ENCODE assay signal across 24 mouse cellular contexts in genomic region chr17:49795241-49795640, GRCm38 (mm10).
DNase-seq lines count a peak whose midpoint lies in the region; ATAC-seq and TF ChIP-seq lines count a peak whose summit lies in the region.
"Had no signal": no experiment of that assay in that cellular context is flagged by ENCODE, and none has a peak within 500 bp of the region (broad histone marks: within the 10 kb centered on the region; RNA-seq: fewer than 3 reads in every experiment).

No protein-coding gene starts in this region.

- no peaks in the 10 kb centered on the region for H3K36me3 ChIP-seq in forebrain, embryonic 10.5 days (replicated peaks)
- H3K36me3 ChIP-seq in forebrain, embryonic 12.5 days (replicated peaks) = no peaks in the 10 kb centered on the region
- no peaks in the 10 kb centered on the region for H3K36me3 ChIP-seq in liver, embryonic 11.5 days (ENCODE audit: control insufficient read depth, insufficient read depth, low read length)
- no peaks in the 10 kb centered on the region for H3K36me3 ChIP-seq in liver, embryonic 12.5 days
- no peaks in the 10 kb centered on the region for H3K36me3 ChIP-seq in testis, adult 2 months (ENCODE audit: control insufficient read depth, insufficient read depth, low read length)
- no peaks in the 10 kb centered on the region for H3K36me3 ChIP-seq in stomach, postnatal 0 days (ENCODE audit: control insufficient read depth, insufficient read depth, low read length)
- H3K36me3 ChIP-seq: embryonic facial prominence, embryonic 12.5 days; embryonic facial prominence, embryonic 15.5 days; heart, embryonic 13.5 days; hindbrain, embryonic 12.5 days; hindbrain, embryonic 15.5 days had no signal

- no peaks in the 10 kb centered on the region for H3K4me1 ChIP-seq in forebrain, embryonic 10.5 days
- H3K4me1 ChIP-seq in forebrain, embryonic 12.5 days = no peaks in the 10 kb centered on the region
- H3K4me1 ChIP-seq in liver, embryonic 11.5 days (replicated peaks; ENCODE audit: control insufficient read depth, insufficient read depth, low read length) = no peaks in the 10 kb centered on the region
- H3K4me1 ChIP-seq in liver, embryonic 12.5 days = no peaks in the 10 kb centered on the region
- no peaks in the 10 kb centered on the region for H3K4me1 ChIP-seq in testis, adult 2 months (ENCODE audit: control insufficient read depth, insufficient read depth, low read length)
- H3K4me1 ChIP-seq in stomach, postnatal 0 days (replicated peaks; ENCODE audit: control insufficient read depth, insufficient read depth) = no peaks in the 10 kb centered on the region
- H3K4me1 ChIP-seq: embryonic facial prominence, embryonic 15.5 days; forebrain, embryonic 13.5 days; heart, embryonic 13.5 days; hindbrain, embryonic 12.5 days; hindbrain, embryonic 15.5 days had no signal

- no peak overlapping the region for H3K27ac ChIP-seq in forebrain, embryonic 10.5 days
- no peak overlapping the region for H3K27ac ChIP-seq in forebrain, embryonic 12.5 days
- no peak overlapping the region for H3K27ac ChIP-seq in liver, embryonic 11.5 days (ENCODE audit: low read depth, low read length)
- no peak overlapping the region for H3K27ac ChIP-seq in liver, embryonic 12.5 days
- no peak overlapping the region for H3K27ac ChIP-seq in testis, adult 2 months (ENCODE audit: control insufficient read depth, insufficient read depth, low read depth, low read length)
- no peak overlapping the region for H3K27ac ChIP-seq in stomach, postnatal 0 days (replicated peaks)
- H3K27ac ChIP-seq: embryonic facial prominence, embryonic 12.5 days; embryonic facial prominence, embryonic 15.5 days; forebrain, embryonic 13.5 days; heart, embryonic 13.5 days; hindbrain, embryonic 12.5 days; hindbrain, embryonic 15.5 days had no signal

- no peak overlapping the region for H3K9ac ChIP-seq in forebrain, embryonic 12.5 days
- H3K9ac ChIP-seq in liver, embryonic 11.5 days (ENCODE audit: low read depth, low read length) = no peak overlapping the region
- no peak overlapping the region for H3K9ac ChIP-seq in liver, embryonic 12.5 days
- no peak overlapping the region for H3K9ac ChIP-seq in stomach, postnatal 0 days (ENCODE audit: low read length)
- H3K9ac ChIP-seq: embryonic facial prominence, embryonic 12.5 days; embryonic facial prominence, embryonic 15.5 days; forebrain, embryonic 13.5 days; heart, embryonic 13.5 days; hindbrain, embryonic 12.5 days; hindbrain, embryonic 15.5 days had no signal

- no peak for TF ChIP-seq CTCF in testis, adult 2 months (IDR thresholded peaks at IDR 0.05; ENCODE audit: control insufficient read depth, insufficient read depth, insufficient replicate concordance, low read depth, low read length)
- no peak for TF ChIP-seq CTCF in stomach, postnatal 0 days (IDR thresholded peaks at IDR 0.05; ENCODE audit: low read depth)

- no peaks in the 10 kb centered on the region for H3K27me3 ChIP-seq in forebrain, embryonic 10.5 days (ENCODE audit: poor library complexity, severe bottlenecking)
- H3K27me3 ChIP-seq in forebrain, embryonic 12.5 days = no peaks in the 10 kb centered on the region
- no peaks in the 10 kb centered on the region for H3K27me3 ChIP-seq in liver, embryonic 11.5 days (replicated peaks; ENCODE audit: control insufficient read depth, insufficient read depth, low read length)
- no peaks in the 10 kb centered on the region for H3K27me3 ChIP-seq in liver, embryonic 12.5 days (replicated peaks)
- H3K27me3 ChIP-seq in testis, adult 2 months (ENCODE audit: control insufficient read depth, insufficient read depth, low read length) = no peaks in the 10 kb centered on the region
- no peaks in the 10 kb centered on the region for H3K27me3 ChIP-seq in stomach, postnatal 0 days (ENCODE audit: control insufficient read depth, insufficient read depth, low read length)
- H3K27me3 ChIP-seq: embryonic facial prominence, embryonic 12.5 days; embryonic facial prominence, embryonic 15.5 days; forebrain, embryonic 13.5 days; heart, embryonic 13.5 days; hindbrain, embryonic 12.5 days; hindbrain, embryonic 15.5 days had no signal

- peak; percentile 11 for DNase-seq in forebrain, embryonic 10.5 days (ENCODE audit: extremely low spot score, low spot score)
- DNase-seq in liver, embryonic 11.5 days (ENCODE audit: low spot score) = peak; percentile 19
- DNase-seq in testis, postnatal 14 days (ENCODE audit: low spot score) = no peak
- peak; percentile 3 for DNase-seq in stomach, postnatal 0 days (ENCODE audit: low spot score)
- DNase-seq in ovary, postnatal 14 days (ENCODE audit: low spot score) = no peak
- DNase-seq: adrenal gland, adult 8-10 months; adrenal gland, postnatal 25 days; cerebellum, adult 11-12 months; cerebellum, adult 8-10 months; cerebellum, postnatal 25 days; gastrocnemius, postnatal 10 days; gastrocnemius, postnatal 36 days; heart, postnatal 14 days had no signal

- no peak overlapping the region for H3K4me3 ChIP-seq in forebrain, embryonic 10.5 days
- no peak overlapping the region for H3K4me3 ChIP-seq in forebrain, embryonic 12.5 days (replicated peaks)
- H3K4me3 ChIP-seq in liver, embryonic 11.5 days (ENCODE audit: low read depth, low read length) = no peak overlapping the region
- H3K4me3 ChIP-seq in liver, embryonic 12.5 days = no peak overlapping the region
- H3K4me3 ChIP-seq in testis, adult 2 months (ENCODE audit: control insufficient read depth, low read depth, low read length) = peak overlapping the region; percentile 57
- no peak overlapping the region for H3K4me3 ChIP-seq in stomach, postnatal 0 days (ENCODE audit: low read depth, low read length)
- H3K4me3 ChIP-seq: embryonic facial prominence, embryonic 12.5 days; embryonic facial prominence, embryonic 15.5 days; forebrain, embryonic 13.5 days; heart, embryonic 13.5 days; hindbrain, embryonic 12.5 days; hindbrain, embryonic 15.5 days had no signal

- TF ChIP-seq EP300 in stomach, postnatal 0 days (optimal IDR thresholded peaks at IDR 0.05) = no peak

- TF ChIP-seq POLR2A in testis, adult 2 months (IDR thresholded peaks at IDR 0.05; ENCODE audit: control insufficient read depth, low read depth, low read length) = no peak

- ATAC-seq in forebrain, embryonic 12.5 days (ENCODE audit: low FRiP score) = no peak
- ATAC-seq in liver, embryonic 11.5 days (replicated peaks; ENCODE audit: low FRiP score) = no peak
- ATAC-seq in liver, embryonic 12.5 days = no peak
- ATAC-seq in stomach, postnatal 0 days (ENCODE audit: low FRiP score, low TSS enrichment) = no peak
- ATAC-seq: activated CD4-positive, CD25-positive, alpha-beta regulatory T cell, adult 4 months; forebrain, embryonic 13.5 days; forebrain, embryonic 16.5 days had no signal

- H3K4me2 ChIP-seq in forebrain, embryonic 12.5 days = no peak overlapping the region
- H3K4me2 ChIP-seq in liver, embryonic 11.5 days = no peak overlapping the region
- no peak overlapping the region for H3K4me2 ChIP-seq in liver, embryonic 12.5 days
- H3K4me2 ChIP-seq in stomach, postnatal 0 days (replicated peaks; ENCODE audit: low read depth) = no peak overlapping the region
- H3K4me2 ChIP-seq: embryonic facial prominence, embryonic 12.5 days; embryonic facial prominence, embryonic 15.5 days; forebrain, embryonic 13.5 days; heart, embryonic 13.5 days; hindbrain, embryonic 12.5 days; hindbrain, embryonic 15.5 days had no signal

- no peaks in the 10 kb centered on the region for H3K9me3 ChIP-seq in forebrain, embryonic 10.5 days
- 0 out of 2 replicates have a peak, but pooled peaks cover 4% of the 10 kb centered on the region for H3K9me3 ChIP-seq in forebrain, embryonic 12.5 days
- H3K9me3 ChIP-seq in liver, embryonic 11.5 days (ENCODE audit: control insufficient read depth, low read length) = no peaks in the 10 kb centered on the region
- no peaks in the 10 kb centered on the region for H3K9me3 ChIP-seq in liver, embryonic 12.5 days (replicated peaks)
- no peaks in the 10 kb centered on the region for H3K9me3 ChIP-seq in stomach, postnatal 0 days (ENCODE audit: control insufficient read depth, low read length)
- H3K9me3 ChIP-seq: embryonic facial prominence, embryonic 12.5 days; embryonic facial prominence, embryonic 15.5 days; forebrain, embryonic 13.5 days; heart, embryonic 13.5 days; hindbrain, embryonic 12.5 days; hindbrain, embryonic 15.5 days had no signal

- WGBS in forebrain, embryonic 10.5 days = 92% methylated on average over 3 of the region's 3 CpGs
- WGBS in forebrain, embryonic 12.5 days = 90% methylated on average over 3 of the region's 3 CpGs
- 85% methylated on average over 3 of the region's 3 CpGs for WGBS in liver, embryonic 11.5 days
- 65% methylated on average over 3 of the region's 3 CpGs for WGBS in liver, embryonic 12.5 days (ENCODE audit: insufficient replicate concordance)
- 90% methylated on average over 3 of the region's 3 CpGs for WGBS in stomach, postnatal 0 days

Comparison
In these comparisons a context has a peak if more than half of its experiments do, and no peak if none do; other contexts are left out.
1. DNase-seq: peak in forebrain, embryonic 10.5 days (single experiment), liver, embryonic 11.5 days (single experiment) and stomach, postnatal 0 days (single experiment); none in testis, postnatal 14 days (single experiment) and ovary, postnatal 14 days (single experiment).